Comparison of ENCODE assay signal across 8 mouse cellular contexts in genomic region chr12:33035719-33036521, GRCm38 (mm10). TPM values are rescaled to one million over a fixed set of nuclear protein-coding genes. Genes with fewer than 3 reads are reported as not detected.
A peak's percentile ranks its signal among the peaks of the same experiment; 100 is the strongest.
DNase-seq lines count a peak whose midpoint lies in the region; ATAC-seq and TF ChIP-seq lines count a peak whose summit lies in the region.

No protein-coding gene starts in this region.

- H3K4me3 ChIP-seq in forebrain, postnatal 0 days (ENCODE audit: low read depth, low read length) = no peak overlapping the region

- H3K27me3 ChIP-seq in forebrain, postnatal 0 days (ENCODE audit: insufficient read depth, low read length) = no peaks in the 10 kb centered on the region
- no peaks in the 10 kb centered on the region for H3K27me3 ChIP-seq in splenic B cell, adult 2 months (ENCODE audit: control insufficient read depth, insufficient read depth, low read length, poor library complexity, severe bottlenecking)

- WGBS in forebrain, postnatal 0 days = 10% methylated on average over 21 of the region's 21 CpGs

- no peaks in the 10 kb centered on the region for H3K9me3 ChIP-seq in forebrain, postnatal 0 days (ENCODE audit: low read length)

- TF ChIP-seq CTCF in forebrain, postnatal 0 days (IDR thresholded peaks at IDR 0.05; ENCODE audit: low read depth) = no peak

- peak; percentile 44 for DNase-seq in CD4-positive helper T cell, adult 2 months (ENCODE audit: low read depth, low spot score)
- peak; percentile 76 for DNase-seq in ZHBTc4 (ENCODE audit: low read depth, low spot score)
- DNase-seq in forebrain, postnatal 0 days = peak; percentile 93
- DNase-seq in layer of hippocampus, postnatal 14 days (ENCODE audit: low spot score in 2 of 2) = peak; percentile 75 to 87
- DNase-seq in splenic B cell, adult 2 months (ENCODE audit: low read depth, low spot score) = peak; percentile 59
- DNase-seq in yolk sac, embryonic 10.5 days (ENCODE audit: low spot score) = no peak

- H3K36me3 ChIP-seq in forebrain, postnatal 0 days (ENCODE audit: insufficient read depth) = no peaks in the 10 kb centered on the region
- no peaks in the 10 kb centered on the region for H3K36me3 ChIP-seq in splenic B cell, adult 2 months (ENCODE audit: control insufficient read depth, insufficient read depth, low read length, poor library complexity, severe bottlenecking)

- H3K9ac ChIP-seq in forebrain, postnatal 0 days = no peak overlapping the region

- H3K4me2 ChIP-seq in forebrain, postnatal 0 days (ENCODE audit: low read depth) = peak overlapping the region; percentile 26

- ATAC-seq in forebrain, postnatal 0 days = peak; percentile 91
- peak; percentile 50 to 59 for ATAC-seq in hematopoietic stem cell, adult 5-6 weeks (replicated peaks in 1 of 2; ENCODE audit: insufficient read depth in 1 of 2, low FRiP score in 2 of 2, low TSS enrichment in 1 of 2, low read depth in 1 of 2, poor library complexity in 2 of 2, severe bottlenecking in 2 of 2)
- peak; percentile 57 for ATAC-seq in megakaryocyte progenitor cell, adult 5-6 weeks (replicated peaks; ENCODE audit: poor library complexity)

- H3K4me1 ChIP-seq in forebrain, postnatal 0 days (ENCODE audit: insufficient read depth) = peaks cover 16% of the 10 kb centered on the region; the same call in 1 of the 2 replicates

- peak overlapping the region; percentile 79 for H3K27ac ChIP-seq in forebrain, postnatal 0 days (ENCODE audit: low read depth, low read length)

RNA-seq across cellular contexts. Expression of gene Cdhr3, which starts 56.8 kb away (rescaled TPM):
- 0.54 and 0.81 TPM in 2 replicates for total RNA-seq in forebrain, postnatal 0 days (2014; rRNA removed)
- polyA plus RNA-seq in forebrain, postnatal 0 days (2015; fragmentation: Nextera tagmentation; extraction: Ambion mirVana) = 0.62 and 0.85 TPM in 2 replicates
- total RNA-seq in hematopoietic stem cell, adult 5-6 weeks (2017) = not detected in 2 replicates
- total RNA-seq in layer of hippocampus, postnatal 14 days (2021) = 1 to 10 TPM in 1 of 2 experiments, under 1 TPM in 1; 0.76 to 2.5 TPM
- total RNA-seq in megakaryocyte progenitor cell, adult 5-6 weeks (2015) = not detected in 2 replicates
- not detected in 2 replicates for total RNA-seq in megakaryocyte progenitor cell, adult 5-6 weeks (2017)
